Mouse (Mus musculus) limb, embryonic 15.5 days (tissue): ENCODE measurements around the gene Scrn3. TPM values are rescaled to one million over a fixed set of nuclear protein-coding genes. Genes with fewer than 3 reads are reported as not detected.

Experiments used
- ATAC-seq: fragments of 200-750 bp; cut with Nextera tagmentation; 2 replicates; pipeline ENCODE4 v1.8.0; 2017; ENCODE audit warnings: low read depth, moderate TSS enrichment; ENCODE audit not compliant: insufficient number of reproducible peaks, low FRiP score, low TSS enrichment
- H3K27ac ChIP-seq: fragments of 300-500 bp; sonication (generic); 2 replicates; pipeline ENCODE4 v1.5.1; 2015; ENCODE audit warnings: moderate library complexity, mild to moderate bottlenecking, inconsistent platforms
- H3K27me3 ChIP-seq: fragments of 300-500 bp; sonication (generic); 2 replicates; pipeline ENCODE4 v1.6.1; 2015; ENCODE audit warnings: inconsistent platforms
- H3K36me3 ChIP-seq: fragments of 300-500 bp; sonication (generic); 2 replicates; pipeline ENCODE4 v1.6.1; 2015; ENCODE audit warnings: inconsistent platforms
- H3K4me1 ChIP-seq: fragments of 300-500 bp; sonication (generic); 2 replicates; pipeline ENCODE4 v1.6.1; 2015; ENCODE audit warnings: inconsistent platforms
- H3K4me2 ChIP-seq: fragments of 300-500 bp; sonication (generic); 2 replicates; pipeline ENCODE4 v1.6.1; 2015; ENCODE audit warnings: mild to moderate bottlenecking, inconsistent platforms
- H3K4me3 ChIP-seq: fragments of 300-500 bp; sonication (generic); 2 replicates; pipeline ENCODE4 v1.5.1; 2015; ENCODE audit warnings: mild to moderate bottlenecking, inconsistent platforms
- H3K9ac ChIP-seq: fragments of 300-500 bp; sonication (generic); 2 replicates; pipeline ENCODE4 v1.6.1; 2015; ENCODE audit warnings: inconsistent platforms
- H3K9me3 ChIP-seq: fragments of 300-500 bp; sonication (generic); 2 replicates; pipeline ENCODE4 v1.6.1; 2016; ENCODE audit warnings: inconsistent platforms
- WGBS: fragments of 180-500 bp; shearing (Covaris S2); methylation state at CpG from one replicate; pipeline ENCODE4 v1.1.7; 2015; 5-methylcytosine and 5-hydroxymethylcytosine counted together
- polyA plus RNA-seq: library from polyadenylated mRNA; unstranded; fragments of >200 nt; fragmentation: Nextera tagmentation; extraction: Ambion mirVana; gene quantifications from 2 replicates; pipeline ENCODE4 v1.2.1, GENCODE M21; 2015

Scrn3 gene
- polyA plus RNA-seq, 1 experiment from 2014 or later: 13.9 TPM

- H3K27ac ChIP-seq: no peak overlapping the region
- no peak overlapping the region for H3K9ac ChIP-seq
- H3K4me1 ChIP-seq: peaks cover 57% of the 10 kb centered on the region
- H3K27me3 ChIP-seq: peaks cover 79% of the 10 kb centered on the region
- H3K4me2 ChIP-seq: peak overlapping the region; percentile 31
- WGBS: 6% methylated on average over 18 of the region's 18 CpGs
- no peaks in the 10 kb centered on the region for H3K36me3 ChIP-seq
- ATAC-seq: no peak
- H3K9me3 ChIP-seq: no peaks in the 10 kb centered on the region
- peak overlapping the region; percentile 22 for H3K4me3 ChIP-seq
Observed at GRCm38 (mm10) chr2:73277709-73278075, 34.7 kb upstream of the Scrn3 start.

GRCm38 (mm10) chr2:73278131-73278854, 34.1 kb upstream of the Scrn3 start:
- Histone ChIP-seq H3K4me2 (peak overlapping the region; percentile 36), H3K9me3 (no peaks in the 10 kb centered on the region), H3K27me3 (peaks cover 73% of the 10 kb centered on the region), H3K36me3 (no peaks in the 10 kb centered on the region), H3K4me1 (peaks cover 51% of the 10 kb centered on the region), H3K27ac (no peak overlapping the region), H3K9ac (no peak overlapping the region), H3K4me3 (peak overlapping the region; percentile 22)
- WGBS: 4% methylated on average over 20 of the region's 20 CpGs
- no peak for ATAC-seq

DNA sequence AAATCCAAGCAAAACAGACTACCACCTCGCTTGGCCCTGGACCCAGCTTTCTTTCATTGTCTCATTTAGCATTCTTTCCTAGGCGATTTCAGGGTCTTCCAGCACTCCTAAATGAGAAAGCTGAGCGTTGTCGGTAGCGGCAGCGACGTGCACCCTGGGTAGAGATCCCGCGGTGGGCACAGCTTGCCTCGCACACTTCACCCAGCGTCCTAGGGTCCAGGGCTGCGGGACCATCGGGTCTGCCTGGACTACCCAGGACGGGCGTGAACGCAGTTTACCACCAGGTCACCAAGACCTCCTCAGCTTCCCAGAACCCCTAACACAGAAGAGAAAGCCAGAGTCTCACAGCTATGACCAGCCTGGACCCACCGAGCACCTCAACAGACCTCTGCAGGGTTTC, 33.5 kb upstream of the Scrn3 start:
- peaks cover 68% of the 10 kb centered on the region for H3K27me3 ChIP-seq
- peak overlapping the region; percentile 19 for H3K4me3 ChIP-seq
- H3K9ac ChIP-seq: no peak overlapping the region

DNA sequence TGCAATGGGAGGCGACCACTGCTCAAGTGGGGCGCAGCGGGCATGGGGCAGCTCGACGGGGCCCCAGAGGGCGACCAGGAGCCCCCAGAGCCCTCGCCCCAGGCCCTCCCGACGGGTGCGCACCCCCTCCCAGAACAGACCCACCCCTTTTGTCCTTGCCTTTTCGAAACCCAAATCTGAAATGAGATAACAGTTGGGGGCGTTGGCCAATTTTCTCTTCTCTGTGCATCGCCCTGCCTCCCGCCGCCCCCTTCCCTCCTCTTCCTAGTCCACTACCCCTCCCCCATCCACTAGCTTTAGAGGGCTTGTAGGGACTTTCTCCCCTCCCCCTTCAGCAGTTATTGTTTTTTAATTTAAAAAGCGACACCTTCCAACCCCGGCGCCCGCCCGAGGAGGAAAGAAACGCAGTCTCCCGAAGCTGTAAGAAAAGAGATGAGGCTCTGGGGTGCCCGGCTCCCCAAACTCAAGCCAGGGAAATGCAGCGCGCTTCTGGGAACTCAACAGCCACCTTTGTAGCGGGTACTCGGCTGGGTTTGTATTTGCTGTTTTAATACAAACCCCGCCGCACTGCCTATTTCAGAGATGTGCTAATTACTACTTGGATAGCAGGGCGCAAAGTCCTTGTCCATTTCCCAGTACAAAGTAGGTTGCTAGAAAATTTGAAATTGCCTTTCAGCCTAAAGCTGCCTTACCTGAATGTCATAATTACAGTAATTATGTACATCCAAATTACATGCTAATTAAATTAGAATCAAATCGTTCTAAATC, 32.9 kb upstream of the Scrn3 start:
- no peak for ATAC-seq
- no peak overlapping the region for H3K9ac ChIP-seq
- peaks cover 39% of the 10 kb centered on the region for H3K4me1 ChIP-seq
- no peaks in the 10 kb centered on the region for H3K9me3 ChIP-seq
- peak overlapping the region; percentile 36 for H3K4me2 ChIP-seq
- H3K27ac ChIP-seq: no peak overlapping the region
- H3K36me3 ChIP-seq: no peaks in the 10 kb centered on the region
- peak overlapping the region; percentile 19 for H3K4me3 ChIP-seq
- 3% methylated on average over 31 of the region's 31 CpGs for WGBS
- peaks cover 62% of the 10 kb centered on the region for H3K27me3 ChIP-seq

More for the DNA sequence above, 33.5 kb upstream of the Scrn3 start:
- peak overlapping the region; percentile 36 for H3K4me2 ChIP-seq
- no peak overlapping the region for H3K27ac ChIP-seq
- 3% methylated on average over 17 of the region's 17 CpGs for whole genome bisulfite sequencing
- H3K36me3 ChIP-seq: no peaks in the 10 kb centered on the region
- ATAC-seq: no peak
- H3K9me3 ChIP-seq: no peaks in the 10 kb centered on the region
- H3K4me1 ChIP-seq: peaks cover 45% of the 10 kb centered on the region

DNA sequence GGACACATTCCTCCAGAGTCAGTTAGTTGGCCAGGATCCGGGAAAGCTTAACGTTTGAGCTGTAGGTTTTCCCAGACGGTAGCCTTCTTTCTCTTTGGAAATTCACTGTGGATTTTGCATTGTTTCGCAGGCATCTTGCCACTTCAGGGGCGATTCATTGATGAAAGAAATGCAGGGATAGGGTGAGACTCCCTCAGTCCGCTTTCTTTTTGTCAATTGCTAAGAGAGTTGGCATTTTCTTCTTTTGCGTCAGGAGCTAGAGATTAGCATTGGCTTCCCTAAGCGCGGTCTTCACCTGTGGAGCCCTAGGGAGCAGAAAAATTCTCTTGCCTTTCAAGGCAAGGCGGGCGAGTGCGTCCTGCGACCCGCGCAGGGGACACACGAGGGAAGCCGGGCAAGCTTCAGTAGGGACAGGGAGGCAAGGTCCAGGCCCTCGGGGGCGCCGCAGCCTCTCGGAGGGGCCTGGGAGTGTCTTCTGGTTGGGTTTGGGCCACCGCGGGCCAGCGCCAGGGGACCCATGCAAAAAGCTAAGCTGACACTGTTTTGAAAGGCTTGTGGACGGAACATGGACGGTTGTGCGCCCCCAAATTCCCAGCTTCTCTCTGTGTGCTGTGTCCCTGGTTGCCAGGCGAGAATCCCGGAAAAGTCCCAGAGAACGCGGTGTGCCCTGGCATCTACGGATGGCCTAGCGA, 31.9 kb upstream of the Scrn3 start:
- no peaks in the 10 kb centered on the region for H3K36me3 ChIP-seq
- H3K9ac ChIP-seq: no peak overlapping the region
- no peak overlapping the region for H3K27ac ChIP-seq
- H3K27me3 ChIP-seq: peaks cover 58% of the 10 kb centered on the region
- 11% methylated on average over 33 of the region's 33 CpGs for WGBS
- H3K4me2 ChIP-seq: peak overlapping the region; percentile 15; the same call in 1 of the 2 replicates
- H3K9me3 ChIP-seq: no peaks in the 10 kb centered on the region
- ATAC-seq: no peak
- peaks cover 35% of the 10 kb centered on the region for H3K4me1 ChIP-seq
- H3K4me3 ChIP-seq: peak overlapping the region; percentile 9; the same call in 1 of the 2 replicates

DNA sequence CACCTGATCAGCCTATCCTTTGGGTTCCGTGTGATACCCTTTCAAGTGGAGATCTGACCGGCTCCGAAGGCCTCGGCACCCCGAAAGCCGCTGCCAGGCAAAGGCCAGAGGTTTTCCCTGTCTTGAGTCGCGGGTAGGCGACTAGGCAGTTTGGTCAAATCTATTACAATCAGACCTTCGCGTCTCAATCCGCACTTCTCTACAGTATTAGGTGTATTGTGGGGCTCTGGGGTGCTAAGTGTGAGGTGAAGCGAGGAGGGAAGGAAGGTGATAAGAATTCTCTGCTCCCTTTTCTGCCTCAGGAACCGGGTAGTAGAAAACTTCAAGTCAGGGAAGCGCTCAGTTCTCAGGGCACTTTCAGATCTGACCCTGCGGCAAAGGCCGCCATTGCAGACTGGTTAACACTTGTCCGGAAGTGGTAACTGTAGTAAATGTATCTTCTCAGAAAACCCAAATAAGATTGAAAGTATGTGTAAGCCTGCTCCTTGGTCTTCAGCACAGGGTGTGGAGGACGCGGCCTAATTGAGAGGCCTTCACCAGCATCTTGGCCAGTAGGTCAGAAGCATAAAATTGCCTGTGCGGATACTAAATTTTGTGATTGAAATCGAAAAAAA, 31.2 kb upstream of the Scrn3 start:
- Histone ChIP-seq H3K27me3 (peaks cover 52% of the 10 kb centered on the region), H3K4me2 (peak overlapping the region; percentile 15; the same call in 1 of the 2 replicates), H3K27ac (no peak overlapping the region), H3K9ac (no peak overlapping the region), H3K36me3 (no peaks in the 10 kb centered on the region), H3K4me3 (0 out of 2 replicates have a peak overlapping the region, but pooled peaks have one; percentile 9), H3K9me3 (no peaks in the 10 kb centered on the region), H3K4me1 (peaks cover 35% of the 10 kb centered on the region)
- WGBS: 25% methylated on average over 22 of the region's 22 CpGs
- ATAC-seq: no peak

- 15% methylated on average over 7 of the region's 7 CpGs for WGBS
- no peak overlapping the region for H3K4me2 ChIP-seq
- no peaks in the 10 kb centered on the region for H3K9me3 ChIP-seq
- no peak overlapping the region for H3K27ac ChIP-seq
- no peak for ATAC-seq
- H3K36me3 ChIP-seq: no peaks in the 10 kb centered on the region
- peaks cover 35% of the 10 kb centered on the region for H3K4me1 ChIP-seq
- H3K27me3 ChIP-seq: peaks cover 48% of the 10 kb centered on the region
- H3K9ac ChIP-seq: no peak overlapping the region
- no peak overlapping the region for H3K4me3 ChIP-seq
Observed at GRCm38 (mm10) chr2:73281707-73282106, 30.7 kb upstream of the Scrn3 start.

- WGBS: 5% methylated on average over 2 of the region's 2 CpGs
- Histone ChIP-seq H3K4me1 (peaks cover 8% of the 10 kb centered on the region), H3K4me3 (no peak overlapping the region), H3K27me3 (peaks cover 16% of the 10 kb centered on the region), H3K27ac (no peak overlapping the region), H3K9ac (no peak overlapping the region), H3K36me3 (peaks cover 22% of the 10 kb centered on the region), H3K9me3 (no peaks in the 10 kb centered on the region), H3K4me2 (no peak overlapping the region)
- ATAC-seq: no peak
Observed at GRCm38 (mm10) chr2:73285630-73286029, 26.8 kb upstream of the Scrn3 start.

GRCm38 (mm10) chr2:73291130-73291529, 21.3 kb upstream of the Scrn3 start:
- no peak overlapping the region for H3K27ac ChIP-seq
- no peak overlapping the region for H3K4me3 ChIP-seq
- no peak overlapping the region for H3K9ac ChIP-seq
- no peaks in the 10 kb centered on the region for H3K4me1 ChIP-seq
- no peaks in the 10 kb centered on the region for H3K9me3 ChIP-seq
- no peak overlapping the region for H3K4me2 ChIP-seq
- 90% methylated on average over 4 of the region's 4 CpGs for WGBS
- peaks cover 44% of the 10 kb centered on the region for H3K36me3 ChIP-seq
- ATAC-seq: no peak
- H3K27me3 ChIP-seq: no peaks in the 10 kb centered on the region

DNA sequence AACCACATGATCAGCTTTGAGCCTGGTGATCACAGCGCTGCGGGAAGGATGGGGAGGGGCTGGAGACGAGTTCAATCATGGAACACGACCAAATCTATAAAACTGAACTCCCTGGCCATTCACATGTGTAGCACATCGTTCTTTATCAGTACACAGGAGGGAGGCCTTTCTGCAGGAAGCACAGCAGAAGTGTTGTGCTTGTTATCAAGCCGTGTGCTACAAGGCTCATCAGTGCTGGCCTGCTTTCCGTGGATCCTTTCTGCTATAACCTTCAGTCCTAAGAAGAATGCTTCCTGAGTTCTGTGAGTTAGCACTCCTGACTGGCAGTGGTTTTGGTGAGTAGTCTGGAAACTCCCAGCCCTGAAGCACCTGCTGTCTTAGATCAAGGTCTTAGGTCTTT, 17.4 kb upstream of the Scrn3 start:
- Histone ChIP-seq H3K27me3 (no peaks in the 10 kb centered on the region), H3K9ac (no peak overlapping the region), H3K4me1 (no peaks in the 10 kb centered on the region), H3K4me3 (no peak overlapping the region), H3K9me3 (no peaks in the 10 kb centered on the region), H3K36me3 (peaks cover 40% of the 10 kb centered on the region), H3K4me2 (no peak overlapping the region), H3K27ac (no peak overlapping the region)
- 74% methylated on average over 7 of the region's 7 CpGs for WGBS
- no peak for ATAC-seq

GRCm38 (mm10) chr2:73298154-73298553, 14.2 kb upstream of the Scrn3 start:
- Histone ChIP-seq H3K9ac (no peak overlapping the region), H3K4me1 (no peaks in the 10 kb centered on the region), H3K9me3 (no peaks in the 10 kb centered on the region), H3K4me2 (no peak overlapping the region), H3K27me3 (no peaks in the 10 kb centered on the region), H3K27ac (no peak overlapping the region), H3K36me3 (peaks cover 37% of the 10 kb centered on the region), H3K4me3 (no peak overlapping the region)
- WGBS: 89% methylated on average over 7 of the region's 7 CpGs
- ATAC-seq: no peak
